Mouse (Mus musculus): ENCODE measurements at regions not wholly inside any gene's neighbourhood (a gene's known extent, or its start where the extent isn't known, plus 50 kb on each side); places are given as distances from the start of the nearest gene placed in this dataset.
"Not testable (repeated sequence)": the region's sequence is repeated elsewhere in the genome, so short reads cannot be mapped to it uniquely, and the experiment has no call there.

DNA sequence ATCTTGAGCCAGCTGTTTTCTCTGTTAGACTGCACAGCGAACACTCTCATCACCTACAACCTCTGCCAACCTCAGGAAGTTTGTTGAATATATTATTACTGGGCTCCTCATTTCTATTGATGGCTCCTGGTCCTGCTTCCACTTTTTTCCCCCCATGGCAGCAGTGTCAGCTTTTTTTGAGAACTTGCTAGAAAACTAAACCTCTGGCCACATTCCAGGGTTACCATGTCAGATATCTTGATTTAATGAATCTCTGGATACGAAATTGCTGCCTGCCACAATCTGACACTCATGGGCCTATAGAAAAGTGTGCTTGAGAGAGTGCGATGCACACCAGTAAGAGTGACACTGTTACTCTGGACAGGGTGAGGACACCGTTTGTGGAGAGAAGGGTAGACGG, 170.6 kb upstream of the Slc25a13 start:
- DNase-seq (ENCODE audit: low spot score): no peak

DNA sequence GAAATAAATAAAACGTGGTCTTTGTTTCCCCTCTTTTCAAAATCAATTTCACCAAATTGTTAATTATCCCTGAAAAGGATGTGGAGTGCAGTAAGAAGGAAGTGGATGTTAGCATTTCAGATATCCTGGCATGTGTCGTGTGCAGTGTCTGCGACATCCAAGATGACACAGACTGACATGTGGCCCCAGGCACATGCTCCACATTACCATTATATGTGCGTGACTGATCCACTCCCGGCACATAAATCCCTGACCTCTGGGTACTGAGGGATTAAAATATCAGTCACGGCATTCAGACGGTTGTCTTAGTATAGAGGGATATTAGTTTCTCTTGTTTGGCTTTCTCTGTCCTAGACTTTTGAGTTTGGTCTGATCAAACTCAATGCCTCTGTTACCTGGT, 168.0 kb upstream of the Slc25a13 start:
- no peak for DNase-seq (ENCODE audit: low spot score)

DNA sequence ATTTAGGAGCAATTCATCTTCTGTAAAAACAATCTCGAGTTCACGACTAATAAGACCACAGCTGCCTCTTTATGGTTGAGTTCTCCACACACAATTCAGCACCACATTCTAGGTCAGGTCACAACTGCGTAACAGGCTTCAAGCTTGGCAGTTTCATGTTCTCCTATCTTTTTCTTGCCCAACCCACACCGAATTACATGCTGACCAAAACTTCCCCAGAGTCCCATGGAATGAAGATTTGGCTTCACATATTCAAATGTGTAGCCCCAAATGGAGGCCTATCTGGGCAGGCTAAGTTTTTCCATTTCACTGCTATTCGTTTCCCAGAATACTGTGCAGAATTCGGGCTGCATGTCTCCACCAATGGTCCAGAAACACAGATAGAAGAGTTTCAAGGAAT, 167.5 kb upstream of the Slc25a13 start:
- no peak for DNase-seq (ENCODE audit: low spot score)

DNA sequence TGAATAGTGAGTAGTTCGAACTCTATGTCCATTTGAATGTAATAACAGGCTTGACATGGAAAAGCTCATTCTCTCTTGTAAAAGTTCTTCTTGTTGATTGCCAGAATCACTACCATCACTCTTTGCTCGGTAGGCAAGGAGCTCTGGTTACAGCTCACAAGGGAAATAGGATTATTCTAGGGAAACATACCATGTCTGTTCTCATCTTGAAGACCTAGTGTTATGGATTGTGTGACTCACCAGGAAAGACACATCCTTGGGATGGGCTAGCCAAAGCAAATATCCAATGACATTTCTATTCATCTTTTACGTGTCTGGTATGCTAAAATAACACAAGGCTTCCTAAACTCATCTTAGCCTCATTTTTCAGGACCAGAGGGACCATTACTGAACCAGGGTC, 155.4 kb upstream of the Slc25a13 start:
- no peak for DNase-seq (ENCODE audit: low spot score)

DNA sequence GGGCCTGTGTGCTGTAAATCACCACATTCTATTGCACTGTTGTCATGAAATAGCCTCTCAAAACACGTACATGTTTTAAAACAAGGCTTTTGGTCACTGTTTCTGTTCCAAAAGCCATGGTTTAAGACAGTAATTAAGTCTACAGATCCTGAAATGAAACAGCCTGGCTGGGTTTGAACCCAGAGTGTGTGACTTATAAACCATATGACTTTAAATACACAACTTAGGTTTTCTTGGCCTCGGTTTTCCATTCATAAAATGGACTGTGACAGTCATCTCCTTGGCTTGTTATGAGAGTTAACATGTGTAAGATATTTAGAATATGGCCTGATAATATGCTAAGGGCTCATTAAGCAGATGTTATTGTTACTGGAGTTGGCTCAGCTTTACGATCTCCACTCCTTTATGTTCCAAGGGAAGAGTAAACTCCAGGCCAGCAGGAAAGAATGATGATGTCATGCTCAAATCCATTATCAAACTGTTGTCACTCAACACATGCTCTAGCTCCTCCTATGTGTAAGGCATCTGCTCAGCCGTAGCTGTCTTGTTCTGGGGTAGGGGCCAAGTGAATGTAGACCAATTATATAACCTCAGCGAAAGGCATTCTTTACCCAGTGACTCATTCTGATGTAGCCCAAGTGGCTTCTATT, 154.6 kb upstream of the Slc25a13 start:
- no peak for DNase-seq (ENCODE audit: low spot score)

DNA sequence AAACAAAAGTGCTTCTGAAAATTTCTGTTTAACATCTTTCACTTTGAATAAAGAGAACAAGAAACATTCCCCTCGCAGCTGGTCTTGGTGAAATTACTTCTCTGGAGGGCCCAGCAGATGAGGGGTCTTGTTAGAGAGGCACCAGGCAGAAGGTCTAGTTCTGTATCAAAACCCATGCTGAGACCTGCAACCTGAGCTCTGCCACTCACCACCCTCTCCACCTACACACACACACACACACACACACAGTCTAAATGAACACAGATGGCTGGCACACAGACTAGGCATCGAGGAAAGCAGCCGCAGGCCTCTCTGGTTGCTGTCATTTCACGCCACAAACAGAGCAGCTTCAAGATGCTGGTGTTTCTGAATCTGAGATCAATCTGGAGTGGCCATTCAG, 147.1 kb upstream of the Slc25a13 start:
- no peak for DNase-seq (ENCODE audit: low spot score)

DNA sequence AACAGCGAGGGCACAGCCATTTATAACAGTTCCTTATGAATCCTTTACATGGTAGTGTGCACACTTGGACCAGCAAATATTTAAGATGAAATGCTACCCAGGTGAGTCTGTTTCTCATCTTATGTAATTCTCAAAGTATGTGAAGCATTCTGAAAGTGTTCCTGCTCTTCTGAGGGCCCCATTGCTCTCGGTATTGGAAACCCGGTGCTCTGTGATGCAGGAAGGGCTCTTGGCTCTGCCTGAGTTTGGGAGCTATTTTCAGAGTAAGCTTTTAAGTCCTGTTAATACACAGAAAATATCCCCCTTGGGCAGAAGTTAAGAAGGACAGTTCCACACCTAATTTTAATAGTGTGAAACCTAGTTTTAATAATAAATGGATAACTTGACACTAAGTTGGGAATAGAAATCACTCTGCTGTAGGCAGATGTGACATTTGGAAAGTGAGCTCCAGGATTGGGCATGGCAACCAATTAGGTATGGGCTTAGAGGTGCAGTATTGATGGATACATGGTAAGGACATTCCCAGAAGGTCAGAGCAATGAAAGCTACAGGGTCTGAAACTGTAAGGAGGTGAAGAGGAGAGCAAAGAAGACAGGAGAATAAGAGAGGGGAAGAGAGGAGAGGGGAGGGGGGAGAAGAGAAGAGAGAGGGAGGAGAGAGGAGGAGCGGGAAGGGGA, 145.8 kb upstream of the Slc25a13 start:
- DNase-seq (ENCODE audit: low spot score): no peak

DNA sequence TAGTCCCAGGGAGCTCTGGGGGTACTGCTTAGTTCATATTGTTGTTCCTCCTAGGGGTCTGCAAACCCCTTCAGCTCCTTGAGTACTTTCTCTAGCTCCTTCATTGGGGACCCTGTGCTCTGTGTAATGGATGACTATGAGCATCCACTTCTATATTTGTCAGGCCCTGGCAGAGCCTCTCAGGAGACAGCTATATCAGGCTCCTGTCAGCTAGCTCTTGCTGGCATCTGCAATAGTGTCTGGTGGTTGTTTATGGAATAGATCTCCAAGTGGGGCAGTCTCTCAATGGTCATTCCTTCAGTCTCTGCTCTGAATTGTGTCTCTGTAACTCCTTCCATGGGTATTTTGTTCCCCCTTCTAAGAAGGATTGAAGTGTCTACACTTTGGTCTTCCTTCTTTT, 144.2 kb upstream of the Slc25a13 start:
- not testable (repeated sequence) for DNase-seq (ENCODE audit: low spot score)

DNA sequence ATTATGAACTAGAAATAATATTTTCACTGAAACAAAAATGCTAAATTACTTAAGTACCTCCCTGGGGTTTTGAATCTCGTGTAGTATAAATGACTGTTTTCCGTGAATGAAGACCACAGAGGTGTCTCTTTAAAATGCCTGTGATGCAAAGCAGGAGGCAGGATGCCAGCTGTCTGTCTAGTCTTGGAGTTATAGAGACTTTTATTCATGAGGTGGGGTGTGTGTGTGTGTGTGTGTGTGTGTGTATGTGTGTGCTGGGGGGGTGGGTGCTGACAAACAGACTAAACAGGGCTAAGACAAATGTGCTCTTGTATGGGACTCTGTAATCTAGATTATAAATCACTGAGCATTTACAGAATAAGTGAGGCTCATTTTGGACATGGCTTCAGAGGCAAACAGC, 140.5 kb upstream of the Slc25a13 start:
- no peak for DNase-seq (ENCODE audit: low spot score)

DNA sequence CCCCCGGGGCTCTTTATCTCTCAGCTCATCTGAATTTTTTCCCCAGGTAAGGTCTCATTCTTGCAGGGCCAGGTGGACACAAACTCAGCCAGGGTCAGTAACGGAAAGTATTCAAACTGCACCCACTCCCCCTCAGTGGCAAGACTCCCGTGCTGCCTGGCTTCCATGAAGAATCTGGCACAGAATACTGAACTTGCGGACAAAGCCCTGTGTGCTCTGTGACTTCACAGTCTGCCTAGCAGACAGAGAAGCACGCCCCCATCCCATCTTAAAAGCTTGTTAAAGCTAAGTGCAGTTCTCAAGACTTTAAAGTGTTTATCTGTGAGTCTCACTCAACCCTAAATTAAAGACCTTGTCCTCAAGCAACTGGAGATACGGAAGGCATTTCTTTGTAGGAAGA, 140.0 kb upstream of the Slc25a13 start:
- no peak for DNase-seq (ENCODE audit: low spot score)

DNA sequence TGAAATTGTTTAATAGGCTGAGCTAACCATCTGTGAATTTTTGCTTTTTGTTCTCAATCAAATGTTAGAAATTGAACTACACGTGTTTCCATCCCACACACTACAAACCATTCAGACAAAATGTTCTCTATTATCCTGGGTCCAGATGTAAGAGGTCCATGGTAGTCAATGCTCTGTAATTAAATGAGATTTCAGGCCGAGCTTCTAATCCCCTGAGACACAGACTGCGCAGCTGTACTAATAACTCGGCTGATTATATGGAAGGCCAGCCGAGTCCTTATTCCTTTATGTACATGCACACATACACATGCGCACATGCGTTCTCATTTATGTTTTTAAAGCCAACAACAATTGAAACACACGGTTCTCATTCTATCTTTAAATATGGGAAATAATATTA, 118.3 kb upstream of the Slc25a13 start:
- no peak for DNase-seq (ENCODE audit: low spot score)

DNA sequence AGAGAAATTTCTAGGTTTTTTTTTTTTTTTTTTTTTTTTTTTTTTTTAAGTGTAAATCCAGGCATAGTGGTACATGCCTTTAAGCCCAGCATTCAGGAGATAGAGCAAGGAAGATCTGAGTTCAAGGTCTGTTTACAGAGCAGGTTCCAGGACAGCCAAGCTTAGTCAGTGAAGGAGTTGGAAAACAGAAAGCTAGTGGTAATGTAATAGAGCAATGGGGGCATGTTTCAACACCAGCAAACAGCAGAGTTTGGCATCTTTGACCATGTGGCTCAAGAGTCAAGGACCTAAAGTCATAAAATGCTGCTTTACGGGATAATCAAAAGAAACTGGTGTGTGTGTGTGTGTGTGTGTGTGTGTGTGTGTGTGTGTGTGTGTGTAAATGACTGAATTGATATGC, 113.3 kb upstream of the Slc25a13 start:
- DNase-seq (ENCODE audit: low spot score): no peak

DNA sequence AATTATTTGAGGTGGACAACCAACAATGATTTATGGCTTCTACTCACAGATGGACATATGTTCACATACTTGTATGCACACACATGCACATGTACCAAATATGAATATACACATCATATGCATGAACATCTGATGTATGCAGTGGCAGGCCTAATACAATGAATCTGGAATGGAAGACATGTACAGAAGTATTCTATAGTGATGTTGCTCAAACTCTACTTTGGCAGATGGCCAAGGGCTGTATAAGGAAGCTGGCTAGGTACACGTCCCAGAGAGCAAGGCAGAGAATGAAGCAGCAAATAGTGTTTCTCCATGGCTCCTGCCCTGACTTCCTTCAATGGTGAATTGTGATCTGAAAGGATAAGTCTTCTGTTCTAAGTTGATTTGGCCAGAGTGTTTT, 108.5 kb upstream of the Slc25a13 start:
- no peak for DNase-seq (ENCODE audit: low spot score)

DNA sequence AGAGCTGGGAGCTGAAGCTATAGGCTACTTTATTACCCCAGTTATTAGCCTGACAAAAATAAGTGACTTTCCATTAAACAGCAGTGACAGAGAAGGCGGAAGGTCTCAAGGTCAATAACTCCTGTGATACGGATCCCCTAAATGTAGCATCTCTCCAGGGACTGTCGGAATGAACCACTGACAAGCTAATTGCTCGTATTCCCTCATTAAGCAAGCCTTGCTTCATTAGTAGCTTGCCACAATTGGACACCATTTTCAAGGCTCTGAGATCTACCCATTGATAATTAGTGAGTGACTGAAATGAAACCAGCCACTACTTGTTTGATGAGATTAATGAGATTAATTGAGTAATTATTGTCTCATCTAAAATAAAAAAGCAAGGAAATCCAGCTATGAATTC, 99.8 kb upstream of the Slc25a13 start:
- no peak for DNase-seq (ENCODE audit: low spot score)

DNA sequence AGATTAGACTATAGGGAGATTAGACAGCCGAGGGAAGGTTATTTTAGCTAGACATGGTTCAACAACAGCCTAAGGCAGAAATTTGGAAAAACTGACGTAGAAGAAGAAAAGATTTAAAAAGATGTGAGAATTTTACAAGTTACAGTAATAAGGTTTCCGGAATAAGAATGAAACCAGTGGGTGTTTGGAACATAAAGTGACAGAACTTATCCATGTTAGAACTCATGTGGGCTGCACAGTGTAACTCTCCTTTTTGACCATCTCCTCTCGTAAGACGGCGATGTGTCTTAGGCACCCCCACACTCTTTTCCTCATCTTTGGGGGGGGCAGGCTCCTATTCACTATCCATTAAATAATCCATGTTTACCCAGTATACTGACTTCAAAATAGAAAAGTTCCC, 96.2 kb upstream of the Slc25a13 start:
- no peak for DNase-seq (ENCODE audit: low spot score)

DNA sequence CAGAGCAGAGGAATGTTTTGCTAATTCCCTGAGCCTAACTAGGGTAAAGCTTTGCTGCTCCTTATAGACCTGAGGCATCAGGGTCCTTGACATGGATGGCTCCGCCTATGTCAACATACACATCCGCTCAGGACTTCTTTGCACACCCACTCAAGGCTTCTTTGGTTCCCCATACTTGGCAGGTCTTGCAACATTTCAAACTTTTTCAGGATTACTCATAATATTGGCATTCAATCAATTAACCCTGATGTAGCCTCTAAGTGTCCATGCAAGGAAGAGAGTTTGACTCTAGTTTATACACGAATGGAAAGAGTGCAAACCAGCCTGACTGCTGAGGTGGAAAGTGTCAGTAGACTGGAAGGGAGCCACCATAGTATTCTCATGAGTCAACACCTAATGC, 93.2 kb upstream of the Slc25a13 start:
- no peak for DNase-seq (ENCODE audit: low spot score)

DNA sequence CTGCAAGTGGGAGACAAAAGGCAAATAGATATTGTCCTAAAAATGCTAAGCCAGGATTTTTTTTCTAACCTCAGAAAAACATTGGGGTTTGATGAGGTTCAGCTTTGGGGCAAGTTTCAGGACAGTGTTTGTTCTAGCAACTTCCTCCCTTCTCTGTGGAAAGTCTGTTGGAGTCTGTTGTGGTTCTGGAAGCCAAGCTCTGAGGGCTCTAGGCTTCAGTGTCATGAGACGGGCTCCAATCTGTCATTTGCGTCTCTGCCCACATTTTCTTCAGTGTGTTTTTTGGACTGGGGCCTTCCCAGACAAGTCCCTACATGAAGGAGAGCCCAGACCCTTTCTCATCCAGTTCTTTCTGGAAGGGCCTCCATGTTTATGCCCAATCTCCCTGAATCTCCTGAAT, 90.6 kb upstream of the Slc25a13 start:
- DNase-seq (ENCODE audit: low spot score): no peak

DNA sequence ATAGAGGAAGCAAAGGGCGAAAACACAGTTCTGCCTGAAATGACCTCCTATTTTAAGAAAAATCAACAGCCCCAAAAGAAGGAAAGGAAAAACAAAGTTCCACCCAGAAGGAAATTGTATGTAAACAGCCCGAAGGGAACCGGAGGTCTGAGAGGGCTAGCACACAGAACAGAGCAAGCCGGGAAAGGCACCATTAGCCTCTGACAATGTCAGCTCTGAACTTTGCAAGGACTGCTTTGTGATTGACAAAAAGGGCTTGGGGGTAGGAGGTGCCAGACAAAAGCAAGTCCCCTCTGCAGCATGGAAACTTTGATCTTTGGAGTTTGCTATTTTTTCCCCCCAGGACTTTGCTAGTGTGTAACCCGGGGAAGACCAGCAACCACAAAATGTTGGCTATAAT, 86.8 kb upstream of the Slc25a13 start:
- DNase-seq (ENCODE audit: low spot score): no peak

DNA sequence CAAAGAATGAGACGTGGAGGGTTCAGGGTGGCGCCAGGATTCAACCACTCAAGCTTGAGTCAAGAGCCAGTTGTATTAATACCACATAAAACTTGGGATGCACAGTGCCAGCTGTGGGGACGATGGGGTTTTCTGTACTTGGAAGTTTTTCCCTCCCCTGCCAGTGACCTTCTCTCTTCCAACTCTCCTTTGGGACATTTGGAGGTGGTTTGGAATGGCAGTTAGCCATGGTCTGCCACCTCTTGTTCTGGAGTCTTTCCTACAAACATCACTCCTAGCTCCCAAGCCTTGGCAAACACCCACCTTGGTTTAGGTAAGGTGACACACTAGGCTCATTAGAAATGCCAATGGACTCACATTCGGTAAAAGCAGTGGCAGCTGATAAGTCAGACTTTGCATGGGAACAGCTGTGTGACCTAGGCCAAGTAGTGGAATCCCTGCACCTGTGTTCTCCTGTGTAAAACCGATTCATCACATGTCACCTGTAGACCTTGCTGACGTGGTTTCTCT, 84.1 kb upstream of the Slc25a13 start:
- no peak for DNase-seq (ENCODE audit: low spot score)

DNA sequence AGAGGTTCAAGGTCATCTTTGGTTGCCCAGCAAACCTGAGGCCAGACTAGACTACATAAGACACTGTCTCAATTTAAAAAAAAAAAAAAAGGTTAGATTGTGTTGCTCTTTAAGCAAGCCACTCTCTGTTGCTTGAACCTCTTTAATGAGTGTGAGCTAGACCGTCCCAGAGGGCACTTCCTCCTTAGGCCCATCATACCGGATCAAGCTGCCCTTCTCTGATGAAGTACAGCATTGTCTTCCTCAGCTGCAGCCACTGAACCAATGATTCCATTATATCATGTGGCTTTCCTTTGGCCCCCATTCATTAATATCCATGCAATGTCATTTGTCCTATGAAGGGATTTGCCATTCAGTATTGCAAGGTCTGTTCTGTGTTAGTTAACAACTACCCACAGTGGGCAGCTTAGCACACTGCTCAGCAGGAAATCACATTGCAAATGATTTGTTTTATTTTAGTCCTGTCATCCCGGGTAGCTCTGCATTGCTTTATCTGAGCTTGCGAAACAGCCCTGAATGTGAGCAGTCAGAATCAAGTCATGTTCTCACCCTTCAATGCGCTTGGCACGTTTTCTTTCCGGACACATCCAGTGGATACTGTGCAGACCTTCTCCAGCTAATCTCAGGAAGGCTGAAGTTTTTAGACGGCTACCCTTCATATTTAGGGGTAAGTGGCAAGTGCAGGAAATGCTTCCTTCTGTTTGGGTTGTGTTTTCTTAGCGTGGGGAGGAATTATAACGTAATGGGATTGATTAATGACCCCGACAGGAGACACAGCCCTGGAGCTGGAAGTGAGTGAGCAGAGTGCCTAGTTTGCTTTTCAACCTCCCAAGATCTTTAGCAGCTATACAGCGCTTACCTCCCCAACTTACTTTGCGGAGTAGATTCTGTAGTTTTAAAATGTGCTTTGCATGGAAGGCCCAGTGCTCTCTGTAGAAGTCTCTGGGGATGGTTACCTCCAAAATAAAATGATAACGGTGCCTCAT, 82.2 kb upstream of the Slc25a13 start:
- DNase-seq (ENCODE audit: low spot score): no peak

DNA sequence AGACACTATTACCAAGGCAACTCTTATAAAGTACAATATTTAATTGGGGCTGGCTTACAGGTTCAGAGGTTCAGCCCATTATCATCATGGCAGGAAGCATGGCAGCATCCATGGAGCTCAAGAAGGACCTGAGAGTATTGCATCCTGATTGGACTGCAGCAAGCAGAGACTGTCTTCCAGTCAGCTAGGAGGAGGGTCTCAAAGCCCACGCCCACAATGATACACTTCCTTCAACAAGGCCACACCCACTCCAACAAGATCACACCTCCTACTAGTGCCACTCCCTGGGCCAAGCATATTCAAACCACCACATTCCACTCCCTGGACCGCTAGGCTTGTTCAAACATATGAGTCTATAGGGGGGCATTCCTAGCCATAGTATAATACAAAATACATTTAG, 78.6 kb upstream of the Slc25a13 start:
- not testable (repeated sequence) for DNase-seq (ENCODE audit: low spot score)

DNA sequence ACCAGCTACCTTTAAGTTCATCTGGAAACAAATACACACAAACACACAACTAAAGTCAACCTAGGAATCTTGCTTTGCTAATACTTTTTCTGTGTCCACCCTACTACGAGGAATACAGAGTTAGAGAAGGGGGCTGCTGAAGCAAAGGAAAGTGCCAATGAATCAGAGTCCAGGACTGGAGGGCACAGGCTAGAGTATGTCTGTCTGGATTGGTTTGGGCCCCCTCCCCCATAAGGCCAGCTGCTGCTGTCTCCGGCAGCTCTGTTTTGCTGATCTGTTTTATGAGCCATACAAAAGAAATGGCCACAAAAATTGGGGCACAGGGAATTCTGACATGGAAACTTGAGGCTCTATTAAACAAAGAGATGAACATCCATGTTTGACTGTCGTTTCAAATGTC, 74.8 kb upstream of the Slc25a13 start:
- no peak for DNase-seq (ENCODE audit: low spot score)

DNA sequence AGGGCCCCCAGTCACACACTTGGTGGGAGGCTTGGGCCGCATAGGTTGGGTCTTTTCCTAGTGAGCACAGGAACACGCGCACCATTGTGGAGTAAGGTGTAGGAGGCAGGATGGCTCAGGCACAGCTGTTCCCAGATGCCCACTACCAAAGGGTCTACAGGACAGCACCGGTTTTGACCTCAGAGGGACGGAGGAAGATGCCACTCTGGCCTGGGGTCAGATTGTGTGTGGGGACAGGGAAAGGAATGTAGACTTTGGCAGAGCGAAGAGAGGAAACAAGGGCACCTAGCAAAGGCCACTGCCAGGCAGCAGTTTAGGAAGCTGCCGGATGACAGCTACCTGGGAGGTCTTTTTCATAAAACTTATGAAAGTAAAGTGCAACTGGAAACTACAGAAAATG, 73.5 kb upstream of the Slc25a13 start:
- no peak for DNase-seq (ENCODE audit: low spot score)
